Mouse (Mus musculus) erythroblast, embryonic 14.5 days (primary cell): ENCODE measurements around the gene Ajm1.

Experiments used
- GATA1 ChIP-seq: IDR thresholded peaks from 2 replicates; pipeline ENCODE4 v1.6.1; 2012; ENCODE audit warnings: low read length, inconsistent platforms, mixed read lengths
- TAL1 ChIP-seq: IDR thresholded peaks from 3 replicates; pipeline ENCODE4 v1.6.1; 2012; ENCODE audit warnings: low read length, inconsistent platforms, mixed read lengths

DNA sequence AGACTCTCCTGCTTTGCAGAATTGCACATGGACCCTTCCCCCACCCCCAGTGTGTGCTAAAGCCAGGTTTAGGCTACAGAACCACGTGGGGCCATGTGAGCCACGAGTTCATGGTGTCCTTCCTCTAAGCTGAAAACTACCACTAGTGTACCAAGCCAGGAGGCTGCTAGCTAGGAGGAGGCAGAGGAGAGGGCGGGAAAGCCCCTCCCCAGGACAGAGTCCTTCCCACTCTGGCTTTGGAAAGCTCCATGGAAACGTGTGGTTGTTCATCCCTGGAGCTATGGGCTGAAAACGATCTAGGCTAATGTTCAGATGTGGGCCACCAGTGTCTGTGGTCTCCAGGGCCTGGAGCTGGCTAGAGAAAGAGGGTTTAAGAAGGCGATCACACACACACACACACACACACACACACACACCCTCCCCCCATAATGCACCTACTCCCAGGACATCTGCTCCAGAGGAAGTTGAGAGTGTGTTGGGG, 896 bp downstream of the Ajm1 start:
- TF ChIP-seq TAL1: no peak
- TF ChIP-seq GATA1: no peak
